Mouse (Mus musculus) midbrain, embryonic 13.5 days (tissue): ENCODE measurements at regions not wholly inside any gene's neighbourhood (a gene's known extent, or its start where the extent isn't known, plus 50 kb on each side); places are given as distances from the start of the nearest gene placed in this dataset.

Experiments
- ATAC-seq: fragments of 200-750 bp; cut with Nextera tagmentation; 2 replicates; pipeline ENCODE4 v1.8.0; 2017; ENCODE audit warnings: mild to moderate bottlenecking, moderate TSS enrichment, moderate library complexity
- H3K27ac ChIP-seq: fragments of 300-500 bp; sonication (generic); 2 replicates; pipeline ENCODE4 v1.5.1; 2015; ENCODE audit warnings: inconsistent platforms, mild to moderate bottlenecking, moderate library complexity
- H3K27me3 ChIP-seq: fragments of 300-500 bp; sonication (generic); 2 replicates; pipeline ENCODE4 v1.6.1; 2015; ENCODE audit warnings: mild to moderate bottlenecking, inconsistent platforms
- H3K36me3 ChIP-seq: fragments of 300-500 bp; sonication (generic); 2 replicates; pipeline ENCODE4 v1.6.1; 2015; ENCODE audit warnings: mild to moderate bottlenecking, inconsistent platforms
- H3K4me1 ChIP-seq: fragments of 300-500 bp; sonication (generic); replicated peaks from 2 replicates; pipeline ENCODE4 v1.6.1; 2015; ENCODE audit warnings: inconsistent platforms
- H3K4me2 ChIP-seq: fragments of 300-500 bp; sonication (generic); replicated peaks from 2 replicates; pipeline ENCODE4 v1.6.1; 2015; ENCODE audit warnings: moderate library complexity, mild to moderate bottlenecking, inconsistent platforms
- H3K4me3 ChIP-seq: fragments of 300-500 bp; sonication (generic); replicated peaks from 2 replicates; pipeline ENCODE4 v1.5.1; 2015; ENCODE audit warnings: mild to moderate bottlenecking, inconsistent platforms
- H3K9ac ChIP-seq: fragments of 300-500 bp; sonication (generic); replicated peaks from 2 replicates; pipeline ENCODE4 v1.6.1; 2015; ENCODE audit warnings: mild to moderate bottlenecking, inconsistent platforms
- H3K9me3 ChIP-seq: fragments of 300-500 bp; sonication (generic); 2 replicates; pipeline ENCODE4 v1.6.1; 2016; ENCODE audit warnings: mild to moderate bottlenecking, inconsistent platforms
- WGBS: fragments of 180-500 bp; shearing (Covaris S2); methylation state at CpG from one replicate; pipeline ENCODE4 v1.1.7; 2015; 5-methylcytosine and 5-hydroxymethylcytosine counted together

GRCm38 (mm10) chr3:70311055-70311454 is 303.6 kb downstream of the Otol1 start:
- H3K4me1 ChIP-seq, result no peaks in the 10 kb centered on the region
- H3K9me3 ChIP-seq, result no peaks in the 10 kb centered on the region
- no peak overlapping the region for H3K4me2 ChIP-seq
- H3K36me3 ChIP-seq, result no peaks in the 10 kb centered on the region
- no peak overlapping the region for H3K27ac ChIP-seq
- ATAC-seq, result no peak
- no peak overlapping the region for H3K9ac ChIP-seq
- no peaks in the 10 kb centered on the region for H3K27me3 ChIP-seq
- H3K4me3 ChIP-seq, result no peak overlapping the region

GRCm38 (mm10) chr3:70312034-70312433 is 304.6 kb downstream of the Otol1 start:
- WGBS, result 88% methylated on average over 3 of the region's 3 CpGs
- Histone ChIP-seq H3K4me3 (no peak overlapping the region), H3K36me3 (no peaks in the 10 kb centered on the region), H3K4me1 (no peaks in the 10 kb centered on the region), H3K27ac (no peak overlapping the region), H3K9me3 (no peaks in the 10 kb centered on the region), H3K9ac (no peak overlapping the region), H3K4me2 (no peak overlapping the region), H3K27me3 (no peaks in the 10 kb centered on the region)
- no peak for ATAC-seq

GRCm38 (mm10) chr3:70313119-70313868 is 305.9 kb downstream of the Otol1 start:
- Histone ChIP-seq H3K4me2 (no peak overlapping the region), H3K4me1 (no peaks in the 10 kb centered on the region), H3K4me3 (no peak overlapping the region), H3K9ac (no peak overlapping the region), H3K9me3 (no peaks in the 10 kb centered on the region), H3K27me3 (no peaks in the 10 kb centered on the region), H3K27ac (no peak overlapping the region), H3K36me3 (no peaks in the 10 kb centered on the region)
- WGBS, result 77% methylated on average over 7 of the region's 7 CpGs
- ATAC-seq, result no peak

GRCm38 (mm10) chr3:70314239-70314638 is 306.8 kb downstream of the Otol1 start:
- no peak overlapping the region for H3K27ac ChIP-seq
- H3K4me3 ChIP-seq, result no peak overlapping the region
- H3K4me1 ChIP-seq, result no peaks in the 10 kb centered on the region
- no peaks in the 10 kb centered on the region for H3K36me3 ChIP-seq
- 88% methylated on average over 4 of the region's 4 CpGs for WGBS
- no peak for ATAC-seq
- H3K9me3 ChIP-seq, result no peaks in the 10 kb centered on the region
- no peaks in the 10 kb centered on the region for H3K27me3 ChIP-seq
- H3K9ac ChIP-seq, result no peak overlapping the region
- no peak overlapping the region for H3K4me2 ChIP-seq

GRCm38 (mm10) chr3:70318377-70318776 is 311.0 kb downstream of the Otol1 start:
- no peaks in the 10 kb centered on the region for H3K4me1 ChIP-seq

GRCm38 (mm10) chr3:70319139-70319538 is 311.7 kb downstream of the Otol1 start:
- ATAC-seq, result no peak
- no peak overlapping the region for H3K4me3 ChIP-seq
- no peaks in the 10 kb centered on the region for H3K36me3 ChIP-seq
- no peak overlapping the region for H3K9ac ChIP-seq
- WGBS, result 90% methylated on average over 3 of the region's 3 CpGs
- H3K4me2 ChIP-seq, result no peak overlapping the region
- no peaks in the 10 kb centered on the region for H3K4me1 ChIP-seq
- no peaks in the 10 kb centered on the region for H3K9me3 ChIP-seq
- H3K27me3 ChIP-seq, result no peaks in the 10 kb centered on the region
- no peak overlapping the region for H3K27ac ChIP-seq

More at GRCm38 (mm10) chr3:70318377-70318776, 311.0 kb downstream of the Otol1 start:
- Histone ChIP-seq H3K27me3 (no peaks in the 10 kb centered on the region), H3K4me3 (no peak overlapping the region), H3K9me3 (no peaks in the 10 kb centered on the region), H3K36me3 (no peaks in the 10 kb centered on the region), H3K4me2 (no peak overlapping the region), H3K9ac (no peak overlapping the region), H3K27ac (no peak overlapping the region)
- WGBS, result 90% methylated on average over 2 of the region's 2 CpGs
- ATAC-seq, result no peak

GRCm38 (mm10) chr3:70321161-70321657 is 313.8 kb downstream of the Otol1 start:
- Histone ChIP-seq H3K27me3 (no peaks in the 10 kb centered on the region), H3K27ac (no peak overlapping the region), H3K4me2 (no peak overlapping the region), H3K36me3 (no peaks in the 10 kb centered on the region), H3K9me3 (no peaks in the 10 kb centered on the region), H3K9ac (no peak overlapping the region), H3K4me1 (no peaks in the 10 kb centered on the region), H3K4me3 (no peak overlapping the region)
- no peak for ATAC-seq

GRCm38 (mm10) chr3:70324692-70325091 is 317.3 kb downstream of the Otol1 start:
- Histone ChIP-seq H3K27ac (no peak overlapping the region), H3K4me2 (no peak overlapping the region), H3K9me3 (no peaks in the 10 kb centered on the region), H3K4me3 (no peak overlapping the region), H3K27me3 (no peaks in the 10 kb centered on the region), H3K36me3 (no peaks in the 10 kb centered on the region), H3K9ac (no peak overlapping the region), H3K4me1 (no peaks in the 10 kb centered on the region)
- no peak for ATAC-seq
- WGBS, result 91% methylated on average over 2 of the region's 2 CpGs
